ENCODE assay signal across 27 mouse cellular contexts in genomic region chr6:135273066-135273465, GRCm38 (mm10). TPM values are rescaled to one million over a fixed set of nuclear protein-coding genes. Genes with fewer than 3 reads are reported as not detected.
DNase-seq lines count a peak whose midpoint lies in the region; ATAC-seq and TF ChIP-seq lines count a peak whose summit lies in the region.
"Had no signal": no experiment of that assay in that cellular context is flagged by ENCODE, and none has a peak within 500 bp of the region (broad histone marks: within the 10 kb centered on the region; RNA-seq: fewer than 3 reads in every experiment).

No protein-coding gene starts in this region.

- peak; percentile 36 for DNase-seq in heart, adult 11 months
- no peak for DNase-seq in heart, embryonic 10.5 days (ENCODE audit: low spot score)
- DNase-seq in thymus, postnatal 14 days = peak; percentile 55
- DNase-seq in left cerebral cortex, adult 2 months (ENCODE audit: extremely low spot score in 1 of 2, low spot score in 2 of 2) = no peak
- DNase-seq in layer of hippocampus, postnatal 25 days (ENCODE audit: extremely low spot score in 1 of 2, low spot score in 1 of 2) = no peak
- DNase-seq: adrenal gland, postnatal 10 days; adrenal gland, postnatal 36 days; cerebellum, adult 18-20 months; cerebellum, adult 9-11 months; cerebellum, postnatal 25 days; gastrocnemius, postnatal 25 days; heart, adult 2 months had no signal

- H3K4me3 ChIP-seq in heart, embryonic 10.5 days = no peak overlapping the region
- no peak overlapping the region for H3K4me3 ChIP-seq in intestine, embryonic 16.5 days (ENCODE audit: low read length)
- H3K4me3 ChIP-seq in left cerebral cortex, adult 2 months = no peak overlapping the region
- H3K4me3 ChIP-seq: embryonic facial prominence, embryonic 12.5 days; embryonic facial prominence, embryonic 15.5 days; forebrain, embryonic 12.5 days; forebrain, embryonic 15.5 days; heart, adult 2 months; hindbrain, embryonic 12.5 days; hindbrain, embryonic 15.5 days had no signal

- TF ChIP-seq CTCF in left cerebral cortex, adult 2 months (IDR thresholded peaks at IDR 0.05) = no peak

- no peak overlapping the region for H3K4me2 ChIP-seq in intestine, embryonic 16.5 days (ENCODE audit: low read depth, low read length)
- H3K4me2 ChIP-seq: embryonic facial prominence, embryonic 12.5 days; embryonic facial prominence, embryonic 15.5 days; forebrain, embryonic 12.5 days; forebrain, embryonic 15.5 days; heart, embryonic 11.5 days; hindbrain, embryonic 12.5 days; hindbrain, embryonic 15.5 days had no signal

- intact Hi-C loops in left cerebral cortex, adult 2 months (cut with DNase I) = no loop called here

- no peak overlapping the region for H3K27ac ChIP-seq in heart, embryonic 10.5 days
- no peak overlapping the region for H3K27ac ChIP-seq in intestine, embryonic 16.5 days (ENCODE audit: low read length)
- H3K27ac ChIP-seq in left cerebral cortex, adult 2 months = no peak overlapping the region
- H3K27ac ChIP-seq: embryonic facial prominence, embryonic 12.5 days; embryonic facial prominence, embryonic 15.5 days; forebrain, embryonic 12.5 days; forebrain, embryonic 15.5 days; heart, adult 2 months; hindbrain, embryonic 12.5 days; hindbrain, embryonic 15.5 days had no signal

- no peak overlapping the region for H3K9ac ChIP-seq in intestine, embryonic 16.5 days (ENCODE audit: low read depth, low read length)
- H3K9ac ChIP-seq: embryonic facial prominence, embryonic 12.5 days; embryonic facial prominence, embryonic 15.5 days; forebrain, embryonic 12.5 days; forebrain, embryonic 15.5 days; hindbrain, embryonic 12.5 days; hindbrain, embryonic 15.5 days had no signal

- no peaks in the 10 kb centered on the region for H3K9me3 ChIP-seq in heart, embryonic 10.5 days
- H3K9me3 ChIP-seq in intestine, embryonic 16.5 days (ENCODE audit: control insufficient read depth, low read length) = no peaks in the 10 kb centered on the region
- H3K9me3 ChIP-seq: embryonic facial prominence, embryonic 12.5 days; embryonic facial prominence, embryonic 15.5 days; forebrain, embryonic 12.5 days; forebrain, embryonic 15.5 days; hindbrain, embryonic 12.5 days; hindbrain, embryonic 15.5 days had no signal

- WGBS in heart, embryonic 10.5 days = 84% methylated on average over 6 of the region's 6 CpGs
- WGBS in intestine, embryonic 16.5 days = 83% methylated on average over 6 of the region's 6 CpGs

- peak; percentile 43; the same call in 1 of the 2 replicates for ATAC-seq in intestine, embryonic 16.5 days
- ATAC-seq: activated CD4-positive, CD25-positive, alpha-beta regulatory T cell, adult 4 months; forebrain, embryonic 15.5 days had no signal

- H3K36me3 ChIP-seq in heart, embryonic 10.5 days = no peaks in the 10 kb centered on the region
- H3K36me3 ChIP-seq in intestine, embryonic 16.5 days (ENCODE audit: control insufficient read depth, insufficient read depth, low read length) = no peaks in the 10 kb centered on the region
- H3K36me3 ChIP-seq: embryonic facial prominence, embryonic 12.5 days; embryonic facial prominence, embryonic 15.5 days; forebrain, embryonic 12.5 days; forebrain, embryonic 15.5 days; hindbrain, embryonic 12.5 days; hindbrain, embryonic 15.5 days had no signal

- H3K4me1 ChIP-seq in heart, embryonic 10.5 days = peaks cover 29% of the 10 kb centered on the region
- peaks cover 3% of the 10 kb centered on the region; the same call in 1 of the 2 replicates for H3K4me1 ChIP-seq in intestine, embryonic 16.5 days (ENCODE audit: control insufficient read depth, insufficient read depth, low read length)
- H3K4me1 ChIP-seq: embryonic facial prominence, embryonic 12.5 days; forebrain, embryonic 15.5 days; hindbrain, embryonic 15.5 days had no signal

- no peaks in the 10 kb centered on the region for H3K27me3 ChIP-seq in heart, embryonic 10.5 days (ENCODE audit: insufficient read depth, poor library complexity, severe bottlenecking)
- no peaks in the 10 kb centered on the region for H3K27me3 ChIP-seq in intestine, embryonic 16.5 days (replicated peaks; ENCODE audit: control insufficient read depth, insufficient read depth, low read length)
- H3K27me3 ChIP-seq: embryonic facial prominence, embryonic 12.5 days; embryonic facial prominence, embryonic 15.5 days; forebrain, embryonic 15.5 days; hindbrain, embryonic 12.5 days; hindbrain, embryonic 15.5 days had no signal

RNA-seq across cellular contexts. Expression of gene Gsg1, which starts 18.9 kb away (rescaled TPM):
- 0.47 and 3.9 TPM in 2 replicates for polyA plus RNA-seq in heart, embryonic 10.5 days (2016; fragmentation: Nextera tagmentation; extraction: Ambion mirVana)
- polyA plus RNA-seq in intestine, embryonic 16.5 days (2015; fragmentation: Nextera tagmentation; extraction: Ambion mirVana) = 0.33 and 0.47 TPM in 2 replicates
- not detected for total RNA-seq in left cerebral cortex, adult 2 months (2021)
- total RNA-seq in layer of hippocampus, postnatal 25 days (2021) = not detected
- total RNA-seq: adrenal gland, postnatal 10 days; adrenal gland, postnatal 36 days; gastrocnemius, adult 8-10 months; gastrocnemius, postnatal 25 days had no signal
- polyA plus RNA-seq: activated CD4-positive, CD25-positive, alpha-beta regulatory T cell, adult 4 months; hindbrain, embryonic 15.5 days had no signal

RNA-seq across cellular contexts. Expression of gene Pbp2, which starts 37.1 kb away (rescaled TPM):
- 0.16 TPM in 1 of 2 replicates, not detected in the other for polyA plus RNA-seq in heart, embryonic 10.5 days (2016; fragmentation: Nextera tagmentation; extraction: Ambion mirVana)
- polyA plus RNA-seq in intestine, embryonic 16.5 days (2015; fragmentation: Nextera tagmentation; extraction: Ambion mirVana) = 0.10 and 0.11 TPM in 2 replicates
- under 1 TPM; 0.28 to 0.54 TPM for total RNA-seq in left cerebral cortex, adult 2 months (2021)
- not detected for total RNA-seq in layer of hippocampus, postnatal 25 days (2021)
- total RNA-seq: adrenal gland, postnatal 10 days; adrenal gland, postnatal 36 days; common myeloid progenitor, adult 5-6 weeks; gastrocnemius, adult 8-10 months; gastrocnemius, postnatal 25 days; heart, adult 2 months; heart, postnatal 25 days; hematopoietic stem cell, adult 5-6 weeks had no signal
- polyA plus RNA-seq: activated CD4-positive, CD25-positive, alpha-beta regulatory T cell, adult 4 months; embryonic facial prominence, embryonic 12.5 days; forebrain, embryonic 12.5 days; forebrain, embryonic 15.5 days; heart, adult 2 months; heart, embryonic 11.5 days; heart, embryonic 14.5 days; heart, postnatal 0 days had no signal

Comparison
In these comparisons a context has a peak if more than half of its experiments do, and no peak if none do; other contexts are left out.
1. DNase-seq: peak in heart, adult 11 months (single experiment) and thymus, postnatal 14 days (single experiment); none in heart, embryonic 10.5 days (single experiment), left cerebral cortex, adult 2 months (0 of 2) and layer of hippocampus, postnatal 25 days (0 of 2).